Mouse (Mus musculus): ENCODE results near the gene D330045A20Rik. TPM values are rescaled to one million over a fixed set of nuclear protein-coding genes. Genes with fewer than 3 reads are reported as not detected.
"Not testable (repeated sequence)": the region's sequence is repeated elsewhere in the genome, so short reads cannot be mapped to it uniquely, and the experiment has no call there.

D330045A20Rik gene
- 1 to 10 TPM in 2 of 4 experiments, under 1 TPM in 2; 0.59 to 1.3 (median 1.0) TPM for total RNA-seq (2022)

GRCm38 (mm10) chrX:139480022-139480894 lies at the start of gene D330045A20Rik:
TSS of gene D330045A20Rik (plus strand) at chrX:139480367.
- no peak for DNase-seq

GRCm38 (mm10) chrX:139432550-139432949 lies 47.6 kb upstream of the D330045A20Rik start:
- DNase-seq, result no peak

- no peak for DNase-seq
Measured at GRCm38 (mm10) chrX:139435202-139435601, 45.0 kb upstream of the D330045A20Rik start.

GRCm38 (mm10) chrX:139441057-139441456 lies 39.1 kb upstream of the D330045A20Rik start:
- DNase-seq, result not testable (repeated sequence)

- no peak for DNase-seq
Measured at GRCm38 (mm10) chrX:139456812-139457211, 23.4 kb upstream of the D330045A20Rik start.

GRCm38 (mm10) chrX:139482083-139482482 lies 1.9 kb downstream of the D330045A20Rik start:
- DNase-seq, result no peak

- DNase-seq, result no peak
Measured at GRCm38 (mm10) chrX:139484974-139485373, 4.8 kb downstream of the D330045A20Rik start.

GRCm38 (mm10) chrX:139516156-139516555 lies 36.0 kb downstream of the D330045A20Rik start:
- no peak for DNase-seq

- DNase-seq, result no peak
Measured at GRCm38 (mm10) chrX:139519251-139519650, 39.1 kb downstream of the D330045A20Rik start.

GRCm38 (mm10) chrX:139524303-139525091 lies 44.3 kb downstream of the D330045A20Rik start:
- DNase-seq, result no peak

- no peak for DNase-seq
Measured at GRCm38 (mm10) chrX:139525724-139526123, 45.6 kb downstream of the D330045A20Rik start.

- no peak for DNase-seq
Measured at GRCm38 (mm10) chrX:139526984-139527383, 46.8 kb downstream of the D330045A20Rik start.

GRCm38 (mm10) chrX:139529678-139530077 lies 49.5 kb downstream of the D330045A20Rik start:
- DNase-seq, result no peak

- DNase-seq, result no peak
Measured at GRCm38 (mm10) chrX:139532293-139532692, 52.1 kb downstream of the D330045A20Rik start.

- no peak for DNase-seq
Measured at GRCm38 (mm10) chrX:139537641-139538397, 57.7 kb downstream of the D330045A20Rik start.

- DNase-seq, result no peak
Measured at GRCm38 (mm10) chrX:139543726-139544125, 63.6 kb downstream of the D330045A20Rik start.

GRCm38 (mm10) chrX:139550456-139550855 lies 70.3 kb downstream of the D330045A20Rik start:
- DNase-seq, result no peak

GRCm38 (mm10) chrX:139552090-139552489 lies 71.9 kb downstream of the D330045A20Rik start:
- no peak for DNase-seq

GRCm38 (mm10) chrX:139562255-139562924 lies 82.2 kb downstream of the D330045A20Rik start:
- no peak for DNase-seq

GRCm38 (mm10) chrX:139562925-139563461 lies 82.8 kb downstream of the D330045A20Rik start, which contains the start of gene Rnf128:
TSS of gene Rnf128 (plus strand) at chrX:139563316.
- no peak for DNase-seq

- no peak for DNase-seq
Measured at GRCm38 (mm10) chrX:139570054-139570453, 89.9 kb downstream of the D330045A20Rik start.
